9 mouse cellular contexts compared by ENCODE assay signal in genomic region chr12:32920185-32920788, GRCm38 (mm10). TPM values are rescaled to one million over a fixed set of nuclear protein-coding genes. Genes with fewer than 3 reads are reported as not detected.
DNase-seq lines count a peak whose midpoint lies in the region; ATAC-seq lines count a peak whose summit lies in the region.
"Had no signal": no experiment of that assay in that cellular context is flagged by ENCODE, and none has a peak within 500 bp of the region (broad histone marks: within the 10 kb centered on the region; RNA-seq: fewer than 3 reads in every experiment).

No protein-coding gene starts in this region.

- H3K4me3 ChIP-seq in forebrain, embryonic 11.5 days (ENCODE audit: low read depth, low read length) = no peak overlapping the region
- H3K4me3 ChIP-seq in forebrain, embryonic 16.5 days (replicated peaks; ENCODE audit: low read length) = no peak overlapping the region
- H3K4me3 ChIP-seq: stomach, embryonic 15.5 days had no signal

- no peak for ATAC-seq in forebrain, embryonic 11.5 days (replicated peaks; ENCODE audit: low FRiP score)
- ATAC-seq in forebrain, embryonic 16.5 days = no peak
- peak; percentile 95 for ATAC-seq in megakaryocyte progenitor cell, adult 5-6 weeks (replicated peaks; ENCODE audit: poor library complexity)

- no peaks in the 10 kb centered on the region for H3K9me3 ChIP-seq in forebrain, embryonic 11.5 days (ENCODE audit: control insufficient read depth, low read length)
- no peaks in the 10 kb centered on the region for H3K9me3 ChIP-seq in forebrain, embryonic 16.5 days (ENCODE audit: control insufficient read depth, low read length)
- H3K9me3 ChIP-seq: stomach, embryonic 15.5 days had no signal

- H3K4me2 ChIP-seq in forebrain, embryonic 11.5 days (ENCODE audit: low read depth, low read length, severe bottlenecking) = no peak overlapping the region
- no peak overlapping the region for H3K4me2 ChIP-seq in forebrain, embryonic 16.5 days (ENCODE audit: low read length)
- H3K4me2 ChIP-seq: stomach, embryonic 15.5 days had no signal

- H3K27ac ChIP-seq in forebrain, embryonic 11.5 days (ENCODE audit: low read depth, low read length) = no peak overlapping the region
- H3K27ac ChIP-seq in forebrain, embryonic 16.5 days (ENCODE audit: low read length) = no peak overlapping the region
- H3K27ac ChIP-seq: stomach, embryonic 15.5 days had no signal

- H3K27me3 ChIP-seq in forebrain, embryonic 11.5 days (ENCODE audit: control insufficient read depth, insufficient read depth, low read length) = no peaks in the 10 kb centered on the region
- H3K27me3 ChIP-seq in forebrain, embryonic 16.5 days (replicated peaks; ENCODE audit: control insufficient read depth, insufficient read depth, low read length) = no peaks in the 10 kb centered on the region
- H3K27me3 ChIP-seq in splenic B cell, adult 2 months (ENCODE audit: control insufficient read depth, insufficient read depth, low read length, poor library complexity, severe bottlenecking) = no peaks in the 10 kb centered on the region
- H3K27me3 ChIP-seq: stomach, embryonic 15.5 days had no signal

- 68% methylated on average over 8 of the region's 8 CpGs for WGBS in forebrain, embryonic 11.5 days
- WGBS in forebrain, embryonic 16.5 days = 69% methylated on average over 8 of the region's 8 CpGs

- no peaks in the 10 kb centered on the region for H3K36me3 ChIP-seq in forebrain, embryonic 11.5 days (ENCODE audit: control insufficient read depth, insufficient read depth, low read length)
- no peaks in the 10 kb centered on the region for H3K36me3 ChIP-seq in forebrain, embryonic 16.5 days (ENCODE audit: control insufficient read depth, insufficient read depth)
- H3K36me3 ChIP-seq in splenic B cell, adult 2 months (ENCODE audit: control insufficient read depth, insufficient read depth, low read length, poor library complexity, severe bottlenecking) = no peaks in the 10 kb centered on the region
- H3K36me3 ChIP-seq: stomach, embryonic 15.5 days had no signal

- no peak overlapping the region for H3K9ac ChIP-seq in forebrain, embryonic 11.5 days (ENCODE audit: low read length)
- H3K9ac ChIP-seq in forebrain, embryonic 16.5 days (replicated peaks; ENCODE audit: low read depth, low read length) = no peak overlapping the region
- H3K9ac ChIP-seq: stomach, embryonic 15.5 days had no signal

- no peaks in the 10 kb centered on the region for H3K4me1 ChIP-seq in forebrain, embryonic 11.5 days (replicated peaks; ENCODE audit: control insufficient read depth, insufficient read depth, low read length)
- H3K4me1 ChIP-seq in forebrain, embryonic 16.5 days (replicated peaks; ENCODE audit: control insufficient read depth, insufficient read depth, low read length) = no peaks in the 10 kb centered on the region
- H3K4me1 ChIP-seq: stomach, embryonic 15.5 days had no signal

- peak; percentile 65 for DNase-seq in forebrain, embryonic 11.5 days (ENCODE audit: low spot score)
- peak; percentile 31 for DNase-seq in ovary, adult 18-20 months (ENCODE audit: low spot score)
- no peak for DNase-seq in ovary, postnatal 10 days (ENCODE audit: low spot score)
- DNase-seq in cerebellum, postnatal 14 days = peak; percentile 56 to 77
- DNase-seq in induced T-regulatory cell, adult 2 months (ENCODE audit: low read depth) = peak; percentile 81
- peak; percentile 84 for DNase-seq in splenic B cell, adult 2 months (ENCODE audit: low read depth, low spot score)

RNA-seq across cellular contexts. Expression of gene Sypl, which starts 33.4 kb away (rescaled TPM):
- polyA plus RNA-seq in forebrain, embryonic 11.5 days (2014; fragmentation: Nextera tagmentation; extraction: Ambion mirVana) = 49.4 and 53.3 TPM in 2 replicates
- 37.8 and 47.8 TPM in 2 replicates for polyA plus RNA-seq in forebrain, embryonic 16.5 days (2015; fragmentation: Nextera tagmentation; extraction: Ambion mirVana)
- 187 and 189 TPM in 2 replicates for total RNA-seq in megakaryocyte progenitor cell, adult 5-6 weeks (2015)
- total RNA-seq in megakaryocyte progenitor cell, adult 5-6 weeks (2017) = 65.5 and 71.7 TPM in 2 replicates
